Mouse (Mus musculus): ENCODE results near the gene Mpeg1. TPM values are rescaled to one million over a fixed set of nuclear protein-coding genes. Genes with fewer than 3 reads are reported as not detected.

The Mpeg1 gene
- total and polyA plus RNA-seq, 3 experiments, result 43.8 to 270 (median 68.0) TPM

GRCm38 (mm10) chr19:12484210-12484609 is 23.6 kb downstream of the Mpeg1 start:
- DNase-seq (ENCODE audit: extremely low read depth), result no peak
- H3K4me3 ChIP-seq (replicated peaks in 1 of 3; ENCODE audit: low read depth in 2 of 3, low read length in 2 of 3, poor library complexity in 1 of 3), result no peak overlapping the region
- in situ Hi-C loops (cut with MboI; ENCODE audit: low pct_ligation_motif_present, low pct_unique_long_range_greater_than_20kb, low sequenced_read_pairs), result loop anchor here (25.0 kb wide), 1 partner anchor 472 kb away; no protein-coding TSS in a partner anchor
- no peaks in the 10 kb centered on the region for H3K9me3 ChIP-seq (replicated peaks; ENCODE audit: low read length)
- H3K27me3 ChIP-seq (replicated peaks), result no peaks in the 10 kb centered on the region
- peaks cover 0 to 52% of the 10 kb centered on the region in 2 experiments; a peak in 3 of 4 replicates for H3K4me1 ChIP-seq (ENCODE audit: control insufficient read depth in 1 of 2, insufficient read depth in 2 of 2)
- H3K9ac ChIP-seq (ENCODE audit: insufficient read depth, low read depth), result no peak overlapping the region
- no peaks in the 10 kb centered on the region for H3K79me2 ChIP-seq (replicated peaks; ENCODE audit: control insufficient read depth, extremely low read depth, insufficient read depth, poor library complexity, severe bottlenecking)
- no peak overlapping the region for H3K4me2 ChIP-seq (ENCODE audit: insufficient read depth, low read depth, poor library complexity, severe bottlenecking)
- dilution Hi-C loops (cut with MboI; ENCODE audit: extremely low pct_ligation_motif_present, extremely low pct_unique_long_range_greater_than_20kb, low sequenced_read_pairs), result no loop called here
- TF ChIP-seq PAX5 (IDR thresholded peaks at IDR 0.05; ENCODE audit: low read length) (no peak), POLR2AphosphoS2 (IDR thresholded peaks at IDR 0.05; ENCODE audit: low read depth, low read length) (no peak), NELFE (IDR thresholded peaks at IDR 0.05; ENCODE audit: low read depth, low read length) (no peak), CHD2 (IDR thresholded peaks at IDR 0.05; ENCODE audit: low read length) (no peak), E2F4 (IDR thresholded peaks at IDR 0.05; ENCODE audit: insufficient replicate concordance, low read depth, low read length) (no peak), MXI1 (IDR thresholded peaks at IDR 0.05; ENCODE audit: low read depth, low read length) (no peak), MYC (IDR thresholded peaks at IDR 0.05; ENCODE audit: low read depth, low read length) (no peak), ZNF384 (IDR thresholded peaks at IDR 0.05; ENCODE audit: low read depth, low read length) (no peak), SMC3 (IDR thresholded peaks at IDR 0.05; ENCODE audit: low read depth, low read length) (no peak), MAX (IDR thresholded peaks at IDR 0.05; ENCODE audit: low read length) (no peak), CHD1 (IDR thresholded peaks at IDR 0.05; ENCODE audit: low read depth, low read length) (no peak), RAD21 (IDR thresholded peaks at IDR 0.05; ENCODE audit: low read depth, low read length) (no peak), KAT2A (IDR thresholded peaks at IDR 0.05; ENCODE audit: insufficient replicate concordance, low read length) (no peak), POLR2A (IDR thresholded peaks at IDR 0.05; ENCODE audit: low read depth, low read length) (no peak)
- no peak overlapping the region for H3K27ac ChIP-seq (ENCODE audit: insufficient read depth, low read depth)
- peaks cover 75 to 100% of the 10 kb centered on the region in 2 experiments for H3K36me3 ChIP-seq (replicated peaks in 1 of 2; ENCODE audit: control insufficient read depth in 1 of 2, insufficient read depth in 1 of 2, low read length in 1 of 2)

DNA sequence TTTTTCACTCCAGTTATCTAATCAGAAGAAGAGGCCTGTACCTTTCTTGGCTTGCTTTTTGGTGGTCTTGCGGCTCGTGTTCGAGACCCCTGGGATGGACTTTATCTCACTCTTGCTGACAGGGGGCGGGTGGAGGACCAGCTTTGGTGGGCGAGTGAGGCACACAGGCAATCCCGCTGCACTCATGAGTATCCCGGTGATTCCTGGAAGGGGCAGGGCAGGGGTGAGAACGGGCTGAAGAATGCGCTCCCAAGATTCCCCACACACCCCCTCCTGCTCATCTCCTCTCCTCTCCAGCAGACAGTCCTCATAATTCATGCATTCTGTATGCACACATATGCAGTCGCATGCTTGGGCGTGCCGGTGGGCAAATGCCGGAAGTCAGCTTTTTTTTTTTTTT is 24.6 kb downstream of the Mpeg1 start:
- H3K4me2 ChIP-seq (ENCODE audit: insufficient read depth, low read depth, poor library complexity, severe bottlenecking), result no peak overlapping the region
- no peak overlapping the region for H3K9ac ChIP-seq (ENCODE audit: insufficient read depth, low read depth)
- no peak for DNase-seq (ENCODE audit: extremely low read depth)
- peaks cover 0 to 47% of the 10 kb centered on the region in 2 experiments; a peak in 3 of 4 replicates for H3K4me1 ChIP-seq (ENCODE audit: control insufficient read depth in 1 of 2, insufficient read depth in 2 of 2)
- H3K9me3 ChIP-seq (replicated peaks; ENCODE audit: low read length), result no peaks in the 10 kb centered on the region
- no peaks in the 10 kb centered on the region for H3K79me2 ChIP-seq (replicated peaks; ENCODE audit: control insufficient read depth, extremely low read depth, insufficient read depth, poor library complexity, severe bottlenecking)
- in situ Hi-C loops (cut with MboI; ENCODE audit: low pct_ligation_motif_present, low pct_unique_long_range_greater_than_20kb, low sequenced_read_pairs), result loop anchor here (25.0 kb wide), 1 partner anchor 473 kb away; no protein-coding TSS in a partner anchor
- TF ChIP-seq GABPA (IDR thresholded peaks at IDR 0.05; ENCODE audit: insufficient replicate concordance, low read depth, low read length), result no peak
- no peak for TF ChIP-seq ZMIZ1 (IDR thresholded peaks at IDR 0.05; ENCODE audit: low read depth, low read length)
- TF ChIP-seq JUN (IDR thresholded peaks at IDR 0.05; ENCODE audit: insufficient read depth, low read depth, low read length), result no peak
- no peak for TF ChIP-seq TCF12 (IDR thresholded peaks at IDR 0.05; ENCODE audit: low read depth, low read length)
- TF ChIP-seq BHLHE40 (IDR thresholded peaks at IDR 0.05; ENCODE audit: low read depth, low read length), result no peak
- no peak for TF ChIP-seq SMC3 (IDR thresholded peaks at IDR 0.05; ENCODE audit: low read depth, low read length)
- TF ChIP-seq IRF4 (IDR thresholded peaks at IDR 0.05; ENCODE audit: low read depth, low read length), result no peak
- dilution Hi-C loops (cut with MboI; ENCODE audit: extremely low pct_ligation_motif_present, extremely low pct_unique_long_range_greater_than_20kb, low sequenced_read_pairs), result no loop called here
- H3K27me3 ChIP-seq (replicated peaks), result no peaks in the 10 kb centered on the region
- no peak overlapping the region for H3K4me3 ChIP-seq (replicated peaks in 1 of 3; ENCODE audit: low read depth in 2 of 3, low read length in 2 of 3, poor library complexity in 1 of 3)
- H3K36me3 ChIP-seq (replicated peaks in 1 of 2; ENCODE audit: control insufficient read depth in 1 of 2, insufficient read depth in 1 of 2, low read length in 1 of 2), result peaks cover 75 to 100% of the 10 kb centered on the region in 2 experiments
- H3K27ac ChIP-seq (ENCODE audit: insufficient read depth, low read depth), result no peak overlapping the region
